Mouse (Mus musculus): Measurements from ENCODE around the gene Ccser1. TPM values are rescaled to one million over a fixed set of nuclear protein-coding genes. Genes with fewer than 3 reads are reported as not detected.

Gene Ccser1
- polyA plus RNA-seq, 1 experiment from 2014 or later, result 10.2 TPM

DNA sequence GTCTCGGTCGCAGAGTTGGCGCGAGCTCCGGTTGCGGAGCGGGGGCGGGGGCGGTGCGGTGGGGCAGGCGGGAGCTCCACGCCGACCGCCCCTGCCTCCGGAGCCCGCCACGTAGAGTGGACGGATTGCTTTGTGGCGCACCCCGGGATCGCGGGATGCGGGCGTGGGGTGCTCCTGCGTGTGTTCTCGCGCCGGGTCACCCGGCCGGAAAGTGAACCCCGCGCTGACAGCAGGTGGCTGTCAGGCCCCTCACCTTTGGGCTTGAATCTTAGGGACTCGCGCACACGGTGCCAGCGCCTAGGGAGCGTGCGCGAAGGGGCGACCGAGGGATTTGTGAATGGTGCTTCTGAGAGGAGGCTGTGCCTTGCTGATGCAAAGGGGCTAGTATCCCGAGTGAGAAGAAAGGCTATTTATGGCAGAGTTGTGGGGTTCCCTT lies 650 bp downstream of the Ccser1 start:
- no peaks in the 10 kb centered on the region for H3K9me3 ChIP-seq
- H3K4me2 ChIP-seq, result peak overlapping the region; percentile 93
- H3K27ac ChIP-seq, result peak overlapping the region; percentile 73
- peaks cover 10% of the 10 kb centered on the region; the same call in 1 of the 2 replicates for H3K4me1 ChIP-seq
- under 1% methylated on average over 42 of the region's 42 CpGs for WGBS
- H3K27me3 ChIP-seq, result 0 out of 2 replicates have a peak, but pooled peaks cover 5% of the 10 kb centered on the region
- peak overlapping the region; percentile 80 for H3K4me3 ChIP-seq
- H3K9ac ChIP-seq, result peak overlapping the region; percentile 67
- no peaks in the 10 kb centered on the region for H3K36me3 ChIP-seq
- peak; percentile 47; the same call in 1 of the 2 replicates for ATAC-seq (ENCODE audit: borderline replicate concordance, extremely low read depth, low FRiP score, low TSS enrichment)

DNA sequence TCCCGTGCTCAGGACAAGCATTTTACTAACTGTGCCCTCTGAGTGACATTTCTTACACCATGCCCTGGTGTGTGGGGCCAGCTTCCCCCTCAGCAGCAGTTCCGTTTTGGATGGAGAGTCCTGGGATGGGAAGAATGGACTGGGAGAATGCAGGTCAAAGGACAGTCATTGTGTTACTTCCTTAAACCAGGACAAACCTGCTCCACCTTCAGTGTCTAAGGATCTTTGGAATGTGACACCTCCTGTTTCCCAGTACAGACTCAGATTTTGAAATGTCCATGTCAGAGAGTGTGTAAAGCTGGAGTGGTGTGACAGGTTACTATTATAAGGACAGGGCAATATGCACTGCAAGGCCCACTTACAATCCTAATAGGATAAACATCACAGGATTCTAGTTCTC lies 8.9 kb downstream of the Ccser1 start:
- Histone ChIP-seq H3K27ac (no peak overlapping the region), H3K36me3 (no peaks in the 10 kb centered on the region), H3K4me2 (no peak overlapping the region), H3K9me3 (no peaks in the 10 kb centered on the region), H3K4me1 (peaks cover 21% of the 10 kb centered on the region; the same call in 1 of the 2 replicates), H3K4me3 (no peak overlapping the region), H3K27me3 (no peaks in the 10 kb centered on the region), H3K9ac (no peak overlapping the region)
- WGBS, result 37% methylated on average over 2 of the region's 2 CpGs
- ATAC-seq (ENCODE audit: borderline replicate concordance, extremely low read depth, low FRiP score, low TSS enrichment), result no peak

DNA sequence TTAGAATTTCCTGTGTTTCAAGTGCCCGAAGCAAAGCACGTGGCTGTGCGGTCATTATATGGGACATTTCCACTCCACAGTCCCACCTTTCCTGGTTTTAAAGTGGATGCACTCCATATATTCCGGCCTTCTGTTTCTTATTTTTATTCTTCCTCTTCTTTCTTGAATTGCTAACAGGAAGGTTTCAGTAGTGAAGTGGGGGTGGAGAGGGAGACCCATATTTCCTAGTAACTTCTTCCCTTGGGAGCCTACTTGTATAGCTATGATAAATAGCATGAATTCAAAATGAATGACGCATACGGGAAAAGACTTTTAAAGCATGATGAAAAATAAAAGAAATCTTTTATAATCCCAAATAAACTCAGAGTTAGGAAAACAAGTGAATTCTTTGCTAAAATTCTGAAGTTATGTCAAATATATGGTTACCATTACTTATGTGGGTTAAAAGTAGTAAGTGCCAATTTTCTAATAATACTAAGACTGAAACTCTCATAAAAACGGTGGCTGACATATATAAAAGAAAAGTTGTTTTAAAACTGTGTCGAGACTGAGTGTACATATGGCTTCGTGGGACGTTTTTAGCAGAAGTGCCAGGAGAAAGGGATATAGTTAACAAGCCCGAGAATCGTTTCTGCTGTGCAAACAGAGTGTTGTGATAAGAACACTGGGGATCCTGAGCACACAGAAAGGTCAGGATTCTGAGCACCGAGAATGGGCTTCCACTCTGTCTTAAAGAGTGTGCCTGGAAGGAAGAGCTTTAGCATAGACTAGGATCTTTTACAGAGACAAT lies 11.7 kb downstream of the Ccser1 start:
- no peak overlapping the region for H3K4me3 ChIP-seq
- H3K9me3 ChIP-seq, result no peaks in the 10 kb centered on the region
- no peak overlapping the region for H3K27ac ChIP-seq
- no peak for ATAC-seq (ENCODE audit: borderline replicate concordance, extremely low read depth, low FRiP score, low TSS enrichment)
- peaks cover 18% of the 10 kb centered on the region; the same call in 1 of the 2 replicates for H3K4me1 ChIP-seq
- no peaks in the 10 kb centered on the region for H3K27me3 ChIP-seq
- H3K36me3 ChIP-seq, result no peaks in the 10 kb centered on the region
- 49% methylated on average over 13 of the region's 13 CpGs for WGBS
- no peak overlapping the region for H3K4me2 ChIP-seq
- H3K9ac ChIP-seq, result no peak overlapping the region

DNA sequence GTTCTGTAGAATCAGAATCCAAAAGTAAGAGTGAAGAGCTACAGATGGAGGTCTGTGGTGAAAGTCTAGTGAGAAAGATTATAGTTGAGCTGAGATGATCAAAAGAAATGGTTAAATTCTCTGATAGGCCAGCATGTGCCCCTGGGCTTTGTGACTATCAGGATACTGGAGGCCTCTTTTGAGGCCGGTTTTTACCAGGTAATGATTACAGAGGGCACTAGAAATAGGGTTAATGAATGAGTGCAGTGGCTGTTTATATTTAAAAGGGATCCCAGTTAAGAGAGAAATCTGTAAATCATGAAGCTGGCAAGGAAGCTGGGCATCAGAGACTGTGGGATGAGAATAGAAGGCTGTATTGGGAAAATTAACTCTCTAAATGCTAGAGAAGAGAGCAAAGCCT lies 23.2 kb downstream of the Ccser1 start:
- 48% methylated on average over 1 of the region's 1 CpGs for WGBS
- no peak for ATAC-seq (ENCODE audit: borderline replicate concordance, extremely low read depth, low FRiP score, low TSS enrichment)

DNA sequence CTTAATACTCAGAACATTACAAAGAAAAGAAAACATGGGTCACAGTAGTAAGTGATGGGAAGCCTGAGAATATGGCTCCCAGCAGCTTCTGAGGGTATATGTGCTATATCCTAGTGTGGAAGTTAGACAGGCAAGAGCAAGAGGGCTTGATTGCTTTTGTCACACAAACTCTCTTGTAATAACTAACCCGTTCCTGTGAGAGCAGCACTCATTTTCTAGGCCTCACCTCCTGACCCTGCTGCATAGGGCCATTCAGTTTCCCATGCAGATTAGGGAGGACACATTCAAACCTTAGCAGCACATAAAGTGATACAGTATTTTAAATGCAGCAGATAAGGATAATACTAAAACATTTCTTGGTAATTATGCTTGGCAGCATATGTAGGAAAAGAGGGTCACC lies 25.9 kb downstream of the Ccser1 start:
- Histone ChIP-seq H3K4me2 (no peak overlapping the region), H3K4me3 (no peak overlapping the region), H3K4me1 (no peaks in the 10 kb centered on the region), H3K27me3 (no peaks in the 10 kb centered on the region), H3K36me3 (no peaks in the 10 kb centered on the region), H3K9me3 (no peaks in the 10 kb centered on the region), H3K27ac (no peak overlapping the region), H3K9ac (no peak overlapping the region)
- 21% methylated on average over 1 of the region's 1 CpGs for WGBS
- ATAC-seq (ENCODE audit: borderline replicate concordance, extremely low read depth, low FRiP score, low TSS enrichment), result no peak

More for the DNA sequence above, 23.2 kb downstream of the Ccser1 start:
- Histone ChIP-seq H3K4me1 (no peaks in the 10 kb centered on the region), H3K36me3 (no peaks in the 10 kb centered on the region), H3K4me2 (no peak overlapping the region), H3K27ac (no peak overlapping the region), H3K27me3 (no peaks in the 10 kb centered on the region), H3K9me3 (no peaks in the 10 kb centered on the region), H3K9ac (no peak overlapping the region), H3K4me3 (no peak overlapping the region)

DNA sequence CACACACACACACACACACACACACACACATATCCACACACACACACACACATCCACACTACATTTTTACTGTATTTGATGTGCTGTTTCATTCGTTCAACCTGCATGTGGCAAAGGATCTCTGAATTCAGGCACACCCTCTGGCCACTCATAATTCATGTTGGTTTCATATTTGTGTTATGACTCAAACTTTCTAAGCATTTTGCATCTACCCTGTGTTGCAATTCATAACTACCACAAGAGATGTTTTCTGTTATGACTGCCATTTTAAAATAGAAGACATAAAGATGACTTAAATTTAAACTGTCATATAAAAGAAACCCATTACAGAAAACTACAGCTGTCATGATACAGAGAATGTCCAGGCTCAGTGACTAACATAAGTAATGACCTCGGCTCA lies 26.5 kb downstream of the Ccser1 start:
- no peaks in the 10 kb centered on the region for H3K36me3 ChIP-seq
- H3K4me3 ChIP-seq, result no peak overlapping the region
- H3K27me3 ChIP-seq, result no peaks in the 10 kb centered on the region
- no peaks in the 10 kb centered on the region for H3K4me1 ChIP-seq
- no peak for ATAC-seq (ENCODE audit: borderline replicate concordance, extremely low read depth, low FRiP score, low TSS enrichment)
- no peaks in the 10 kb centered on the region for H3K9me3 ChIP-seq
- H3K4me2 ChIP-seq, result no peak overlapping the region
- H3K27ac ChIP-seq, result no peak overlapping the region
- no peak overlapping the region for H3K9ac ChIP-seq
- 67% methylated on average over 2 of the region's 2 CpGs for WGBS

DNA sequence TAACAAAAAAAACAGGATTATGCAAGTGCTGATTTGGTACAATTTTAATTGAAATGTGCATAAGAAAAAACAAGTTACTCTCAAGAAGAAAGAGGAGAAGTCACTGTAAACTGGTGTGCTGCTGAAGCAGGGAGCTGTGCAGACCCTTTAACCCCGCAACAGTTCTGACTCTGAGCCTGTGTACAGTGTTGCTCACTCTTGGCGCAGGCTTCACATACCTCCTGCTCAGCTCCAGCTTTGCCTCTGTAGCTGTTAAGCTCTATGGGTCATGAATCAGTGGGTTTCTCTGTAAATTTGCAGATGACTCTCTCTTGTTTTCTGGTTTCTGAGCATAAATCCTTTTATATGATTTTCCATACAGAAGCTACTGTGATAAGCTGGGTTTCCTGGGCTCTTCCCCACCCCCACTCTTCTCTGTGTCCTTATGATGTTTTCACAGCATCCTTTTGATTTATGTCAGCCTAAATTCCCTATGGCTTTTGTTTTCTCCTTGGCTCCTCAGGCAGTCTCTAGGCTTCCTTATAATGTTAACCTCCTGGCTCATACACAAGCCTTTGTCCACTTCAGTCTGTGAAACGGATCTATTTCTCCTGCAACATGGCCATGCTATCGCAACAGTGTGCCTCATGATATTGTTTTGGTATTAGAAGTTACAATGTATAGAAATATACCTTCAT lies 30.1 kb downstream of the Ccser1 start:
- Histone ChIP-seq H3K27me3 (no peaks in the 10 kb centered on the region), H3K27ac (no peak overlapping the region), H3K9ac (no peak overlapping the region), H3K4me3 (no peak overlapping the region), H3K4me1 (peaks cover 2% of the 10 kb centered on the region), H3K36me3 (no peaks in the 10 kb centered on the region), H3K9me3 (no peaks in the 10 kb centered on the region), H3K4me2 (no peak overlapping the region)
- ATAC-seq (ENCODE audit: borderline replicate concordance, extremely low read depth, low FRiP score, low TSS enrichment), result no peak
- WGBS, result 73% methylated on average over 4 of the region's 4 CpGs

DNA sequence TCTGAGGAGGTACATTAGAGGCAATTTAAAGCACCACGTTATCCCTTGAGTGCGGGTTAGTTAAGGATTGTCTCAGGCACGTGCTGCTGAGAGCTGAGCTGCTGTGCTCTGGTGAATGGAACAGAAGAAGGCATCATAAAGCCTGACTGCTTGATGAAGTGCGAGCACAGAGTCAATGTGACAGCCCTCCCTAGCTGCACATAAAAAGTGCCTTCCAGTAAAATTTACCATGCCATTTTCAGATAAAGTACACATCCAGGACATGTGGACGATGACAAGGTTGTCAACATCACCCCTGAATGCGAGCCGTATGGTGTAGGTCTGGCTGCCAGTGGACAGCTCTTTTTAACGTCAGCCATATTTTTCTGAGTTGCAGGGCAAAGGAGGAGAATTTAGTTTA lies 35.6 kb downstream of the Ccser1 start:
- Histone ChIP-seq H3K4me3 (no peak overlapping the region), H3K36me3 (no peaks in the 10 kb centered on the region), H3K4me1 (peaks cover 18% of the 10 kb centered on the region), H3K27ac (peak overlapping the region; percentile 46; the same call in 1 of the 2 replicates), H3K9me3 (no peaks in the 10 kb centered on the region), H3K9ac (no peak overlapping the region), H3K4me2 (0 out of 2 replicates have a peak overlapping the region, but pooled peaks have one; percentile 11), H3K27me3 (no peaks in the 10 kb centered on the region)
- peak; percentile 78; the same call in 1 of the 2 replicates for ATAC-seq (ENCODE audit: borderline replicate concordance, extremely low read depth, low FRiP score, low TSS enrichment)
- WGBS, result 13% methylated on average over 8 of the region's 8 CpGs

DNA sequence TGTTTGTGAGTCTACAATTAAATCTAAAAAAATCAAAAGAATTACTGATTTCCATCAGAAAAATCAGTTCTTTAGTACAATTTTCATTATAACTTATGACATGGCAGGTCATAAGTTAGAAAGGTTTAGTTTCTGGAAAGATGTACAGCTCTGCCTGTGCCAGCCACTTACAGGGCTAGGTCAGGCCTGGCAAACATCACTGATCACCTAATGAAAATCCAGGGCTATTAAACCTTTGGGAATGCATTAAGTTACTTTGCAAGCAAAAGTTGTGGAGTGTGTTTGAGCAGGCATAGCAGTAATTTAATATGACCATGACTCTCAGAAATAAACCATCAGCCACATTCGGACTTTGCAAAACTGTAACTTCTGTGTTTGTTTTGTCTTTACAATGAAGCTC lies 36.4 kb downstream of the Ccser1 start:
- Histone ChIP-seq H3K9ac (no peak overlapping the region), H3K36me3 (no peaks in the 10 kb centered on the region), H3K9me3 (no peaks in the 10 kb centered on the region), H3K27ac (peak overlapping the region; percentile 46), H3K4me1 (peaks cover 18% of the 10 kb centered on the region), H3K4me2 (no peak overlapping the region), H3K27me3 (no peaks in the 10 kb centered on the region), H3K4me3 (no peak overlapping the region)
- ATAC-seq (ENCODE audit: borderline replicate concordance, extremely low read depth, low FRiP score, low TSS enrichment), result no peak
- 24% methylated on average over 1 of the region's 1 CpGs for WGBS

DNA sequence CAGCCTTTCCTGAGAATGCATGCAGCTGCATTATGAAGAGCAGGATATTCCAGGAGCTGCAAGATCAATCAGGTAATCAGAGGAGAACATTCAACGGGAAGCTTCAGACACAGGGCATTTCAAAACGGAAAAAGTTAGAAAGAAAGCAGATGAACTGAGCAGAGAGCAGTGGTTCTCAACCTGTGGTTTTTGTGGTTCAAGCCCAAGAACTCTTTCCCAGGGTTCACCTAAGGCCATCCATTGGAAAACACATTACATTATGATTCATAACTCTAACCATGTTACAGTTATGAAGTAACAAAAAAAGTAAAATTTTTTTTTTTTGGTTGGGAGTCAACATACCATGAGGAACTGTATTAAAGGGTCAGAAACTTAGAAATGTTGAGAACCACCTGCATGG lies 37.6 kb downstream of the Ccser1 start:
- no peak for ATAC-seq (ENCODE audit: borderline replicate concordance, extremely low read depth, low FRiP score, low TSS enrichment)

DNA sequence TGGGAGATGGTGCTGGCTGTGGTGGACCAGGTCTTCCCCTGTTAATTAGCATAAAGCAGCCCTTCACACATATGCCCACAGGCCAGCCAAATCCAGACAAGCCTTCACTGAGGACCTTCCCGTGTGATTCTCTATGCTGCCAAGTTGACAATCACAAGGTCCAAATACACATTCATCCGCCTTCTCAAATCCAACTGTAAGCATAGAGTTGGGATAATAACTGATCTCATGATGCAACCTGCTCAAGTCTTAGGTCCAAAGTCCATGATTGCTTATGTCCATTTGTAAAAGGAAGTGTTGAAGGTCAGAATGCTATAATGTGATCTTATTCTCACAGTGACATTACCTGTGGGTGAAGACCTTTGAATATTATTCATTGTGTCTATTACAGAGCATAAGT lies 43.4 kb downstream of the Ccser1 start:
- H3K27ac ChIP-seq, result no peak overlapping the region
- no peaks in the 10 kb centered on the region for H3K36me3 ChIP-seq
- no peaks in the 10 kb centered on the region for H3K9me3 ChIP-seq
- H3K4me3 ChIP-seq, result no peak overlapping the region
- ATAC-seq (ENCODE audit: borderline replicate concordance, extremely low read depth, low FRiP score, low TSS enrichment), result no peak
- no peak overlapping the region for H3K9ac ChIP-seq
- H3K4me2 ChIP-seq, result no peak overlapping the region
- H3K27me3 ChIP-seq, result no peaks in the 10 kb centered on the region
- 65% methylated on average over 2 of the region's 2 CpGs for WGBS
- no peaks in the 10 kb centered on the region; the same call in 1 of the 2 replicates for H3K4me1 ChIP-seq

More for the DNA sequence above, 37.6 kb downstream of the Ccser1 start:
- H3K36me3 ChIP-seq, result no peaks in the 10 kb centered on the region
- 71% methylated on average over 2 of the region's 2 CpGs for WGBS
- H3K27me3 ChIP-seq, result no peaks in the 10 kb centered on the region
- no peak overlapping the region for H3K9ac ChIP-seq
- no peak overlapping the region for H3K4me2 ChIP-seq
- no peaks in the 10 kb centered on the region for H3K9me3 ChIP-seq
- no peak overlapping the region for H3K4me3 ChIP-seq
- peaks cover 18% of the 10 kb centered on the region for H3K4me1 ChIP-seq
- H3K27ac ChIP-seq, result no peak overlapping the region

DNA sequence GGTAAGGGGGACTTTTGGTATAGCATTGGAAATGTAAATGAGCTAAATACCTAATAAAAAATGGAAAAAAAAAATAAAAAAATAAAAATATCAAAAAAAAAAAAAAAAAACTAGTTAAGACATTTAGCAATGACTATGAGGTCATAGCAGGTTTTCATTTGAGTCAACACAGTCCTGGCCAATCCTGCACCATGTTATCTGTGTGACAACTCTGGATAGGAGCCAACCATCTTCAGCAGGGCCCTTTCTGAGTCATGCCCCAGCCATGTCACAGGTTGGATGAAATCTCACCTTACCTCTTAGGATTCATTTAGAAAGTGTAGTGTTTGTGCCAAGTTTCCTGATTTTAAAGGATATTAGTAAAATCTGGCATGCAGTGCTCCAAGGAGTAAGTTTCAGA lies 45.2 kb downstream of the Ccser1 start:
- H3K27ac ChIP-seq, result no peak overlapping the region
- peak; percentile 74; the same call in 1 of the 2 replicates for ATAC-seq (ENCODE audit: borderline replicate concordance, extremely low read depth, low FRiP score, low TSS enrichment)
- no peaks in the 10 kb centered on the region for H3K36me3 ChIP-seq
- H3K27me3 ChIP-seq, result no peaks in the 10 kb centered on the region
- H3K9me3 ChIP-seq, result no peaks in the 10 kb centered on the region
- H3K9ac ChIP-seq, result no peak overlapping the region
- peaks cover 2% of the 10 kb centered on the region for H3K4me1 ChIP-seq
- H3K4me3 ChIP-seq, result no peak overlapping the region
- no peak overlapping the region for H3K4me2 ChIP-seq
